Mouse (Mus musculus): ENCODE measurements at regions not wholly inside any gene's neighbourhood (a gene's known extent, or its start where the extent isn't known, plus 50 kb on each side); places are given as distances from the start of the nearest gene placed in this dataset.

DNA sequence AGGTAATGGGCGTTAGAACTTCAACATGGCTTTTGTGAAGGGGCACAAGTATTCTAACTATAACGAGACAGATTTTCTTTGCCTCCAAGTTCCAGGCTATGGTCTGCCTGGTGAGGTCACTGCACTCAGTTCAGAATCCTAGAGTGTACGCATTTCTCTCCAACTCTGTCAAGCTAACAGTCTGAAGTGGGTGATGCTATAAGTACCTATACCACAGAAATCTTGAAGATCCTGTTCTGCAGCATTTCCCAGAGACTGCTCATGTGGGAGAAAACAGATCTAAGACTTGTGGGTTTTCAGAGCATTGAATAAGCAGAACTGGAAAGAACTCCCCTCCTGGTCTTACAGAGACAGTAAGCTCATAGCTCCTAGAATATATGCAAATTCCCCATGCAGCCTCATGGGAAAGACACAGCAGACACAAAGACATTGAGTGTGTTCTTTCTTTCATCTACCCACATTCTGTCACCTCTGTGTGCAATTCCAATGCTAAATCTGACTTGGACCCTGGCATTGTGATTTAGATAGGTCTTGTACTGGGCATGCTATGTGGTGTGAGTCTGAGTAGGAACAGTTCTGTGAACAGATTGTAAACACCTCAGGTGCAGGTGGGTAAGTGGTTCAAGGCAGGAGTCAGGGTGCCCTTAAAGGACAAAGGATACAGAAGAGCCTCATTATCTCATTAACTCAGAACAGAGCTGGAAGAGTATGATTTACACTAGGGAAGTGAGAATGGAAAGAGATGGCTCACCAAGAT lies 245.1 kb upstream of the Cpeb2 start:
- 96% methylated on average over 3 of the region's 3 CpGs for WGBS
- no peak overlapping the region for H3K27ac ChIP-seq (replicated peaks)
- no peak for ATAC-seq (ENCODE audit: low read depth)

DNA sequence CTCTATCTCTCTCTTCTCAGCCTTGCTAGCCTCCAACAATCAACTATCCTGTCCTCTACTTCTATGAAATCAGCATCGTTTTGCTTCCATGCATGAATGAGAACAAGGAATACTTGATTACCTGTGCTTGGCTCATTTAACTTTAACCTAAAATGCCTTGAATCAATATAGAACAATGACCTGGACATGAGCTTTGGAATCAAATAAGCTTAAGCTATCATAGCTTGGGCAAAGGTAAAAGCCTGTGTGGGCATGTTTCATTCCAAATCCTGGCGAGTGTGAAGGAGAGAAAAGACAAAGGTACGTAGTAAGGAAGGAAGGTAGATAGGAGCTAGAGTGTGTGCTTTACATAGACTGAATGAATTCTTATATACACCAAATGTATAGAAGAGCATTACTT lies 243.7 kb upstream of the Cpeb2 start:
- no peak overlapping the region for H3K9ac ChIP-seq
- no peaks in the 10 kb centered on the region for H3K27me3 ChIP-seq
- H3K4me3 ChIP-seq = no peak overlapping the region
- H3K36me3 ChIP-seq = no peaks in the 10 kb centered on the region
- 90% methylated on average over 3 of the region's 3 CpGs for WGBS
- ATAC-seq (ENCODE audit: low read depth) = no peak
- no peaks in the 10 kb centered on the region for H3K9me3 ChIP-seq
- no peaks in the 10 kb centered on the region for H3K4me1 ChIP-seq (replicated peaks)
- no peak overlapping the region for H3K27ac ChIP-seq (replicated peaks)
- no peak overlapping the region for H3K4me2 ChIP-seq

More for the DNA sequence above, 245.1 kb upstream of the Cpeb2 start:
- Histone ChIP-seq H3K36me3 (no peaks in the 10 kb centered on the region), H3K4me2 (no peak overlapping the region), H3K27me3 (no peaks in the 10 kb centered on the region), H3K9me3 (no peaks in the 10 kb centered on the region), H3K4me1 (replicated peaks) (no peaks in the 10 kb centered on the region), H3K4me3 (no peak overlapping the region), H3K9ac (no peak overlapping the region)

DNA sequence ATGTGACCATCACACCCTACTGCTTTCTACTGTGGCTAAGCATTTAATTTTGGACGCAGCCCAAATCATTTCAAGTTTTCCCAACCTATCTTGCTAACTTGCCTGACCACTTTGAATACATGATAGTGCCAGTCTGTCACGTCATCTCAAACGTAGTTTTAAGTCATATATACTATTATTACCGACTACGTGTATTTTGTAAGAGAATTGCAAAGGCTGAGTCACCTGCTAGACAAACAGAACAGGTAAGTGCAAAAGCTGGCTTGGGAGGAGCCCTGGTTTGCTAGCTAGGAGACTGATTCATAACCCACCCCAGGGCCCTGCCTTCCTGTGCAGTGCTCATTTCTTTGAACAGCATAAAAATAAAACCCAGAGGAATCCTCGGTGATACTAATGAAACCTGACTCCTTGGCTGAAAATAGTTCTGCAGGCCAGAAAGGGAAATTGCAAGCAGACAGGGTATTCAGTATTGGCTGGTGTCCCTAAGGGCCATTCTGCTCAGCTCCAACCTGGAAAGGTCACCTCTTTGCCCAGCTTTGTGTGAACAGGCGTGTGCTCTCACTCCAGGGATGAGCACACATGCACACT lies 208.9 kb upstream of the Cpeb2 start:
- Histone ChIP-seq H3K9ac (no peak overlapping the region), H3K27ac (replicated peaks) (no peak overlapping the region), H3K4me2 (no peak overlapping the region), H3K27me3 (no peaks in the 10 kb centered on the region), H3K36me3 (no peaks in the 10 kb centered on the region), H3K4me3 (no peak overlapping the region), H3K4me1 (replicated peaks) (no peaks in the 10 kb centered on the region), H3K9me3 (no peaks in the 10 kb centered on the region)
- no peak for ATAC-seq (ENCODE audit: low read depth)
- 86% methylated on average over 7 of the region's 7 CpGs for WGBS

DNA sequence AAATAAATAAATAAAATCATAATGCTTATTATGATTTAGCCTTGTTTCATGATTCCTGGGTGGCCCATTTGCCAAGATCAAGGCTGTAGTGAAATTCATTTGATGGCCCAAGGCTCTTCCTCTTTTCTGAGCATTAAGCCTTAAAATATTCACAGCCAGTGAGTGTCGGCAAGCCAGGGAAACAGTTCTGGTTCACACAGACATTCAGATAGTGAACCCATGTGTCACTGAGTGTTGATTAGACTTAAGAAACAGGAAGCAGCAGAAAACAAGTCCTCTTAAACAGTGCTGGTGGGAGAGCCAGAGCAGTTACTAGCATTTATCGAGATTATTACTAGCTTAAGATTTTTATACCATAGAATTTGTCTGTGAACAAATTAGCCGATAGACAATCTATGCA lies 201.7 kb upstream of the Cpeb2 start:
- Histone ChIP-seq H3K27ac (replicated peaks) (no peak overlapping the region), H3K9ac (no peak overlapping the region), H3K36me3 (no peaks in the 10 kb centered on the region), H3K4me1 (replicated peaks) (no peaks in the 10 kb centered on the region), H3K9me3 (no peaks in the 10 kb centered on the region), H3K27me3 (no peaks in the 10 kb centered on the region), H3K4me2 (no peak overlapping the region), H3K4me3 (no peak overlapping the region)
- 88% methylated on average over 3 of the region's 3 CpGs for WGBS
- no peak for ATAC-seq (ENCODE audit: low read depth)

DNA sequence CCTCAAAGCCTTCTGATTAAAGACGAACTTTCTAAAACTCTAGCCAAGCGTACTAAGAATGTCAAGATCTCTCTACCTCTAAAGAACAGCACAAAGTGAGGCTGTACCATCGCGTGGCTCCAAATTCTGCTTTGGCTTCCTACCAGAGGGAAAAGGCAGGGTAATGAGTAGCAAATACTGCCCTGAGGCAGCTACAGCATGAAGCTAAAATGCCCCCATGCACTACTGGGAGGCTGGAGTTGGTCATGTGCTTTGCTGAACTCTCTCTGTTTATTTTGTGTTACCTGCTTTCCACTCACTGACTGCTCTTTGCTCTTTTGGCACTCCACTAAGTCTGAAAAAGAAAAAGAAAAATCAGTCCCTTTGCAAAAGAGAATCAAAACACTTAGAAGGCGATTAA lies 201.1 kb upstream of the Cpeb2 start:
- Histone ChIP-seq H3K4me2 (no peak overlapping the region), H3K4me3 (no peak overlapping the region), H3K27me3 (no peaks in the 10 kb centered on the region), H3K9me3 (no peaks in the 10 kb centered on the region), H3K27ac (replicated peaks) (no peak overlapping the region), H3K4me1 (replicated peaks) (no peaks in the 10 kb centered on the region), H3K9ac (no peak overlapping the region), H3K36me3 (no peaks in the 10 kb centered on the region)
- WGBS = 82% methylated on average over 5 of the region's 5 CpGs
- ATAC-seq (ENCODE audit: low read depth) = no peak

DNA sequence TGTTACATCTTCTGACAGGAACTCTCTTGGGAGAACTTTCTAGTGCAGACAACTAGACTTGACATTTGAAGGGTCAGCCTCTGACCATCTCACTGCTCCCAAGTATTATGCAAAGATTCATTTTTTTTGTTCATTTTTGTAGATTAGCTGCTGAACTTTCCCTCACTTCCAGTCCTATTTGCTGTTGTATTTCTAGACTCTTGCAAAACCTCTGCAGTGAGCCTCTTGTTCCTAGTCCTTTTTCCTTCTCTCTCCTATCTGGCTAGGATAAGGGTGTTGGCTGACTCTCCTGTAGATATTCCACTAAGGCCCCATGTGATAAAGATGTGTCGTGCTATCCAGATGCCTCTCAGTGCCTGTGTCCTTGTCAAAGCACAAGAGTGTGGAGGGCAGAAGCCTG lies 198.5 kb upstream of the Cpeb2 start:
- 88% methylated on average over 1 of the region's 1 CpGs for WGBS
- Histone ChIP-seq H3K27ac (replicated peaks) (no peak overlapping the region), H3K27me3 (no peaks in the 10 kb centered on the region), H3K9me3 (no peaks in the 10 kb centered on the region), H3K4me2 (no peak overlapping the region), H3K9ac (no peak overlapping the region), H3K4me3 (no peak overlapping the region), H3K36me3 (no peaks in the 10 kb centered on the region), H3K4me1 (replicated peaks) (no peaks in the 10 kb centered on the region)
- ATAC-seq (ENCODE audit: low read depth) = no peak

DNA sequence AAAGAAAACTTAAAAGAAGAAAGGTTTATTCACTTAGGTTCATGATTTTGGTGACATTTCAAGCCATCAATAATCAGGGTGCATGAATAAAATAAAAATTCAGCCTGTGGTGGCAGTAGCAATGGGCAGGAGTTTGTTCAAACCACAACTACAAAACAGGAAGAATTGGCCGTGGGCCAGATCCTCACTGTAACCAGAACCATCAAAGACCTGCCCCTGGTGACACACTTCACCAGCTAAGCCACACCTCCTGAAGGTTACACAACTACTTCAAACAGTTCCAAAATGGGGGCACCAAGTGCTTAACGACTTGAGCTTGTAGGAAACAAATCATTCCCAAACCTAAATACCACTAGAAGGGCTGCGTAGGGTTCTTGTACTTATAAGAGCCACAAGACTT lies 195.4 kb upstream of the Cpeb2 start:
- H3K27me3 ChIP-seq = no peaks in the 10 kb centered on the region
- no peak overlapping the region for H3K4me2 ChIP-seq
- H3K27ac ChIP-seq (replicated peaks) = no peak overlapping the region
- H3K4me3 ChIP-seq = no peak overlapping the region
- no peak for ATAC-seq (ENCODE audit: low read depth)
- H3K36me3 ChIP-seq = no peaks in the 10 kb centered on the region
- no peaks in the 10 kb centered on the region for H3K9me3 ChIP-seq
- H3K4me1 ChIP-seq (replicated peaks) = no peaks in the 10 kb centered on the region
- 68% methylated on average over 3 of the region's 3 CpGs for WGBS
- no peak overlapping the region for H3K9ac ChIP-seq

DNA sequence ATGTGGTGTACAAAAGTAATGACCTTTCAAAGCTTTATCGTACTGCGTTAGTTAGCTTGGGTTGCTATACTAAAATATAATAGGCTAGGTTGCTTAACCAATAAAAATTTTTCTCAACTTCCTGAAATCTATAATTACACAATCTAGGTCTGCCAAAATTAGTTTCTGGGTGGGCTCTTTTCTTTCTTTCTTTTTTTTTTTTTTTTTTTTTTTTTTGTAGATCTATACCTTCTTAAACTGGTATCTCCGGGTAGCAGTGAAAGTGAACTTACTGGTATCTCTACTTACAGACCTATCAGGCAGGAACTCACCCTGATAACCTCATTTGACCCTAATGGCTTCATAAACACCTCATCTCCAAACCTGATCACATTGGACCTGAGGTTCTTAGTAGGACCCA lies 193.4 kb upstream of the Cpeb2 start:
- Histone ChIP-seq H3K27ac (replicated peaks) (no peak overlapping the region), H3K4me2 (no peak overlapping the region), H3K9me3 (no peaks in the 10 kb centered on the region), H3K4me3 (no peak overlapping the region), H3K27me3 (no peaks in the 10 kb centered on the region), H3K9ac (no peak overlapping the region), H3K36me3 (no peaks in the 10 kb centered on the region), H3K4me1 (replicated peaks) (no peaks in the 10 kb centered on the region)
- no peak for ATAC-seq (ENCODE audit: low read depth)
- 89% methylated on average over 3 of the region's 3 CpGs for WGBS

DNA sequence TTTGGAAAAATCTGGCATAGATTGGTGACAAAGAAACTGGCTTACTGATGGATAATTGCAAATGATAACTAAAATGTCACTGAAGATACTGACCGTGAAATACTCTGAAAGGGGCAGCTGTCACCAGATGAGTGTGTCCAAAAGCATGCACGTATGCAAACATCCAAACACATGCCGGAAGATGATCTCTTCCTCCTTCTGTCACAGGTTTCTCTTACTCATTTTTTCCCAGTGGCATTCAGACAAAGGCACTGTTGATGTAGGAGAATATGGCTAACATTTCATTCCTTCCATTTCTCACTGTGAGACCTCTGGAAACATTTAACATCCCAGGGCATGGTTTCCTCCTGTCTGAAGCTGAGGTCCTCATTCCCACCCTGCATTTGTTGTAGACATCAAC lies 190.4 kb upstream of the Cpeb2 start:
- no peak overlapping the region for H3K27ac ChIP-seq (replicated peaks)
- H3K9ac ChIP-seq = no peak overlapping the region
- no peak for ATAC-seq (ENCODE audit: low read depth)
- H3K36me3 ChIP-seq = no peaks in the 10 kb centered on the region
- H3K4me1 ChIP-seq (replicated peaks) = no peaks in the 10 kb centered on the region
- no peaks in the 10 kb centered on the region for H3K9me3 ChIP-seq
- H3K4me2 ChIP-seq = no peak overlapping the region
- WGBS = 88% methylated on average over 3 of the region's 3 CpGs
- H3K4me3 ChIP-seq = no peak overlapping the region
- no peaks in the 10 kb centered on the region for H3K27me3 ChIP-seq

DNA sequence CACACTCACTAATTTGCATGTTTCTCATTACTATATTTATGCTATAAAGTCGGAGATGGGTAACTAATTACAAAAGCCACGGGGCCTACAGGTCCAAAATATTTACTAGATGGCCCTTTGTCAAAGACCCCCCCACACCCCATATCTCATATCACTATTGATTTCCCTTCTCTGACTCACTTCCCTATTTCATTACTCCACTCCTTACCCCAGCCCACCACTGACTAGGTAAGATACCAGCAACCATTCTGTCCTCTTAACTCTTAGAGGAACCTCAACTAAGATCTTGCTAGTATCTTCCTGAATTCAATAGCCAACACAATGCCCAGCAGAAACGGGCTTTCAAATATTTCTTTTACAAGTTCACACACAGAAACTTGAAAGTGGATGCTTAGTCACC lies 187.1 kb upstream of the Cpeb2 start:
- no peak overlapping the region for H3K4me2 ChIP-seq
- WGBS = 83% methylated on average over 3 of the region's 3 CpGs
- H3K27ac ChIP-seq (replicated peaks) = no peak overlapping the region
- no peaks in the 10 kb centered on the region for H3K36me3 ChIP-seq
- no peaks in the 10 kb centered on the region for H3K9me3 ChIP-seq
- no peak for ATAC-seq (ENCODE audit: low read depth)
- no peak overlapping the region for H3K9ac ChIP-seq
- H3K27me3 ChIP-seq = no peaks in the 10 kb centered on the region
- H3K4me1 ChIP-seq (replicated peaks) = no peaks in the 10 kb centered on the region
- no peak overlapping the region for H3K4me3 ChIP-seq

DNA sequence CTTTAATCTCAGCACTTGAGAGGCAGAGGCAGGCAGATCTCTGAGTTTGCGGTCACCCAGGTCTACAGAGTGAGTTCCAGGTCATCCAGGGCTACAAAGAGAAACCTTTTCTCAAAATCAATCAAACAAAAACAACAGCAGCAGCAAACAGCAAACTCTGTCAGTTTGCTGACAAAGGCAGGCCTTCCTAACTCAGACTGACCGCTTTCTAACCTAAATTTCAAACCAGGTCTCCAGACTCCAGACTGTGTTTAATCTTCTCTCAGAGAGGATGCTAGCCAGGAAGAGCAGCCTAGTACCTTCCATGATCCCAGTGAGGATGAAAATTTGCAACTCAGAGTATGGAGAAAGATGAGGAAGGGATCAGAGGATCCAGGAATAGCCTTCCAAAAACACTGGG lies 185.7 kb upstream of the Cpeb2 start:
- Histone ChIP-seq H3K4me2 (no peak overlapping the region), H3K27ac (replicated peaks) (no peak overlapping the region), H3K9me3 (no peaks in the 10 kb centered on the region), H3K9ac (no peak overlapping the region), H3K4me1 (replicated peaks) (no peaks in the 10 kb centered on the region), H3K4me3 (no peak overlapping the region), H3K27me3 (no peaks in the 10 kb centered on the region), H3K36me3 (no peaks in the 10 kb centered on the region)
- 94% methylated on average over 2 of the region's 2 CpGs for WGBS
- ATAC-seq (ENCODE audit: low read depth) = no peak

DNA sequence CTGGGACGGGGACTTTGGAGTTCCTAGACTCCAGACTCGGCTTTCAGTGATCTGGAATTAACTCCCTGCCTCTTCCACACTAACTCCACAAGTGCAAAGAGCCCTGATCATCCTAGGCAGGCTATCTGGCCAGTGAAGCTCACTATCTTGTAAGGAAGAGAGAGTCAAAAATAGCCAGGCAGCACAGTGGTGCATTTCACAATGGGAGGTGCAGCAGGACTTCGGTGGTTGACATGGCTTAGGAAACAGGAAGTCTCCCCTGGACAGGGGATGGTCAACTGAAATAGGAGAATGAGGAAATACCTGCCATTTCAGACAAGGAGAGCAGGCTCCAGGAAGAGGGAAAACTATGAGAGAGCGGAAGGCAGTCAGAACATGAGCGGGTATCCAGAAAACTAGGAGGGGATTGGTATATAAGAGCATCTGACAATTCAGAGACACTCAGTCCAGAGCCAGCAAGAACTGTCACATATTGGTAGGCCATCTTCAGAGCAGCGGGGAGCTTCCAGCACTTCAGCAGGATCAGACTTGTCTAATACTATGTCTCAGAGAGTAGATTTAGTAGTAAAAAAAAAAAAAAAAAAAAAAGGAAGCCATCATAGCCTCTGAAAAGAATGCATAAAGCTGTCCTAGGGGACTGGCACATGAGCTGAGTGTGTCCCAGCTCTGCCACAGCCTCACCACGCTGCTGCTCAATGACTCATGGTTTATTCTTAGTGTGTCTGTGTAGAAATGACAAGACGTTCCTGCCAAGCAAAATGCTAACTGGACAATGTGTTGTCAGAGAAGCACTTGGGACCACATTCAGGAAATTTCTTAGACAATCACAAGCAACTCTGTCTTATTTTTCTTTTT lies 184.5 kb upstream of the Cpeb2 start:
- H3K4me1 ChIP-seq (replicated peaks) = no peaks in the 10 kb centered on the region
- WGBS = 78% methylated on average over 8 of the region's 8 CpGs
- H3K27ac ChIP-seq (replicated peaks) = no peak overlapping the region
- H3K4me2 ChIP-seq = no peak overlapping the region
- no peak for ATAC-seq (ENCODE audit: low read depth)
- H3K36me3 ChIP-seq = no peaks in the 10 kb centered on the region
- H3K9me3 ChIP-seq = no peaks in the 10 kb centered on the region
- H3K9ac ChIP-seq = no peak overlapping the region
- no peak overlapping the region for H3K4me3 ChIP-seq
- no peaks in the 10 kb centered on the region for H3K27me3 ChIP-seq
